Mouse (Mus musculus) hindbrain, embryonic 11.5 days (tissue): ENCODE results near the gene Rspo1. TPM values are rescaled to one million over a fixed set of nuclear protein-coding genes. Genes with fewer than 3 reads are reported as not detected.
"Not testable (repeated sequence)": the region's sequence is repeated elsewhere in the genome, so short reads cannot be mapped to it uniquely, and the experiment has no call there.

Source experiments
- ATAC-seq: fragments of 200-750 bp; cut with Nextera tagmentation; 2 replicates; pipeline ENCODE4 v1.8.0; 2017; ENCODE audit warnings: mild to moderate bottlenecking, moderate TSS enrichment, moderate library complexity; ENCODE audit not compliant: low FRiP score
- DNase-seq: peaks from one replicate; pipeline ENCODE4 v3.0.0-alpha.2; 2015; ENCODE audit warnings: low spot score
- H3K27ac ChIP-seq: fragments of 300-500 bp; sonication (generic); 2 replicates; pipeline ENCODE4 v1.5.1; 2014; ENCODE audit warnings: mild to moderate bottlenecking, low read depth, low read length
- H3K27me3 ChIP-seq: fragments of 300-500 bp; sonication (generic); 2 replicates; pipeline ENCODE4 v1.6.1; 2014; ENCODE audit warnings: mild to moderate bottlenecking, low read length, moderate library complexity, mixed read lengths; ENCODE audit not compliant: control insufficient read depth, insufficient read depth
- H3K36me3 ChIP-seq: fragments of 300-500 bp; sonication (generic); 2 replicates; pipeline ENCODE4 v1.6.1; 2014; ENCODE audit warnings: mild to moderate bottlenecking, low read length, moderate library complexity, mixed read lengths; ENCODE audit not compliant: control insufficient read depth, insufficient read depth
- H3K4me1 ChIP-seq: fragments of 300-500 bp; sonication (generic); replicated peaks from 2 replicates; pipeline ENCODE4 v1.6.1; 2014; ENCODE audit warnings: low read length, mixed read lengths; ENCODE audit not compliant: control insufficient read depth, insufficient read depth
- H3K4me2 ChIP-seq: fragments of 300-500 bp; sonication (generic); replicated peaks from 2 replicates; pipeline ENCODE4 v1.6.1; 2014; ENCODE audit warnings: mild to moderate bottlenecking, low read depth, low read length
- H3K4me3 ChIP-seq: fragments of 300-500 bp; sonication (generic); 2 replicates; pipeline ENCODE4 v1.5.1; 2014; ENCODE audit warnings: low read depth, low read length
- H3K9ac ChIP-seq: fragments of 300-500 bp; sonication (generic); 2 replicates; pipeline ENCODE4 v1.6.1; 2014; ENCODE audit warnings: low read depth, low read length
- H3K9me3 ChIP-seq: fragments of 300-500 bp; sonication (generic); 2 replicates; pipeline ENCODE4 v1.6.1; 2016; ENCODE audit warnings: low read length; ENCODE audit not compliant: control insufficient read depth
- WGBS: fragments of 180-500 bp; shearing (Covaris S2); extraction: QIAGEN DNeasy Blood & Tissue Kit; methylation state at CpG from one replicate; pipeline ENCODE4 v1.1.7; 2014; 5-methylcytosine and 5-hydroxymethylcytosine counted together
- polyA plus RNA-seq: library from polyadenylated mRNA; unstranded; fragments of >200 nt; fragmentation: Nextera tagmentation; extraction: Ambion mirVana; gene quantifications from 2 replicates; pipeline ENCODE4 v1.2.1, GENCODE M21; 2014

The Rspo1 gene
- 8.5 and 16.5 TPM in 2 replicates for polyA plus RNA-seq

GRCm38 (mm10) chr4:124985671-124986602 is at the start of gene Rspo1:
TSS of gene Rspo1 (plus strand) at chr4:124986430.
- Histone ChIP-seq H3K9me3 (no peaks in the 10 kb centered on the region), H3K4me3 (peak within 1 kb of the TSS; percentile 31), H3K4me2 (peak within 1 kb of the TSS; percentile 54), H3K36me3 (no peaks in the 10 kb centered on the region), H3K9ac (0 out of 2 replicates have a peak within 1 kb of the TSS, but pooled peaks have one; percentile 2), H3K4me1 (peaks cover 6% of the 10 kb centered on the region), H3K27ac (no peak within 1 kb of the TSS), H3K27me3 (peaks cover 78% of the 10 kb centered on the region)
- ATAC-seq (no peak), DNase-seq (peak; percentile 51)
- WGBS, result 1% methylated on average over 55 of the region's 62 CpGs

GRCm38 (mm10) chr4:124936613-124937471 is 49.4 kb upstream of the Rspo1 start, which contains the start of gene 9930104L06Rik:
TSS of gene 9930104L06Rik (plus strand) at chr4:124937048.
- Histone ChIP-seq H3K27me3 (no peaks in the 10 kb centered on the region), H3K36me3 (no peaks in the 10 kb centered on the region), H3K4me1 (peaks cover 3% of the 10 kb centered on the region), H3K4me2 (peak within 1 kb of the TSS; percentile 65), H3K9ac (peak within 1 kb of the TSS; percentile 79), H3K4me3 (peak within 1 kb of the TSS; percentile 91), H3K9me3 (no peaks in the 10 kb centered on the region), H3K27ac (no peak within 1 kb of the TSS)
- peak; percentile 97 for DNase-seq
- WGBS, result under 1% methylated on average over 52 of the region's 52 CpGs
- peak; percentile 99 for ATAC-seq

- DNase-seq, H3K9ac ChIP-seq, H3K27ac ChIP-seq, H3K36me3 ChIP-seq, H3K9me3 ChIP-seq, H3K27me3 ChIP-seq, H3K4me1 ChIP-seq, H3K4me3 ChIP-seq, H3K4me2 ChIP-seq, ATAC-seq: not testable (repeated sequence)
- WGBS, result 92% methylated on average over 4 of the region's 4 CpGs
Measured at GRCm38 (mm10) chr4:124939211-124939610, 47.0 kb upstream of the Rspo1 start, which contains the start of gene Cdca8. TSS of gene Cdca8 (minus strand) at chr4:124939311.

GRCm38 (mm10) chr4:124943022-124943421 is 43.2 kb upstream of the Rspo1 start:
- H3K9ac ChIP-seq, result no peak overlapping the region
- no peak overlapping the region for H3K27ac ChIP-seq
- DNase-seq (peak; percentile 91), ATAC-seq (no peak)
- no peak overlapping the region for H3K4me3 ChIP-seq
- H3K9me3 ChIP-seq, result no peaks in the 10 kb centered on the region
- H3K4me1 ChIP-seq, result no peaks in the 10 kb centered on the region
- H3K36me3 ChIP-seq, result no peaks in the 10 kb centered on the region
- no peak overlapping the region for H3K4me2 ChIP-seq
- no peaks in the 10 kb centered on the region for H3K27me3 ChIP-seq
- 13% methylated on average over 4 of the region's 4 CpGs for WGBS

- DNase-seq, result no peak
- no peak overlapping the region for H3K27ac ChIP-seq
- H3K4me2 ChIP-seq, result no peak overlapping the region
- H3K36me3 ChIP-seq, result no peaks in the 10 kb centered on the region
- H3K4me1 ChIP-seq, result no peaks in the 10 kb centered on the region
- H3K4me3 ChIP-seq, result no peak overlapping the region
- WGBS, result 83% methylated on average over 5 of the region's 5 CpGs
- ATAC-seq, result no peak
- no peaks in the 10 kb centered on the region for H3K27me3 ChIP-seq
- no peaks in the 10 kb centered on the region for H3K9me3 ChIP-seq
- no peak overlapping the region for H3K9ac ChIP-seq
Measured at GRCm38 (mm10) chr4:124943781-124944180, 42.4 kb upstream of the Rspo1 start.

GRCm38 (mm10) chr4:124944961-124945360 is 41.3 kb upstream of the Rspo1 start:
- no peak overlapping the region for H3K4me2 ChIP-seq
- no peaks in the 10 kb centered on the region for H3K9me3 ChIP-seq
- no peaks in the 10 kb centered on the region for H3K27me3 ChIP-seq
- no peak overlapping the region for H3K4me3 ChIP-seq
- no peaks in the 10 kb centered on the region for H3K36me3 ChIP-seq
- 63% methylated on average over 2 of the region's 2 CpGs for WGBS
- no peak overlapping the region for H3K27ac ChIP-seq
- no peaks in the 10 kb centered on the region for H3K4me1 ChIP-seq
- no peak for ATAC-seq
- no peak for DNase-seq
- no peak overlapping the region for H3K9ac ChIP-seq

GRCm38 (mm10) chr4:124949488-124949887 is 36.7 kb upstream of the Rspo1 start:
- Histone ChIP-seq H3K9me3 (no peaks in the 10 kb centered on the region), H3K27ac (no peak overlapping the region), H3K36me3 (no peaks in the 10 kb centered on the region), H3K4me1 (no peaks in the 10 kb centered on the region), H3K4me2 (no peak overlapping the region), H3K9ac (no peak overlapping the region), H3K27me3 (no peaks in the 10 kb centered on the region), H3K4me3 (no peak overlapping the region)
- no peak for DNase-seq
- no peak for ATAC-seq
- WGBS, result 87% methylated on average over 3 of the region's 3 CpGs

- WGBS, result 85% methylated on average over 21 of the region's 21 CpGs
- Histone ChIP-seq H3K9ac (no peak overlapping the region), H3K4me2 (no peak overlapping the region), H3K27me3 (no peaks in the 10 kb centered on the region), H3K4me3 (no peak overlapping the region), H3K9me3 (no peaks in the 10 kb centered on the region), H3K27ac (no peak overlapping the region), H3K4me1 (no peaks in the 10 kb centered on the region), H3K36me3 (no peaks in the 10 kb centered on the region)
- DNase-seq (no peak), ATAC-seq (no peak)
Measured at GRCm38 (mm10) chr4:124950181-124951035, 35.8 kb upstream of the Rspo1 start.
